Mouse (Mus musculus): ENCODE results near the gene Scyl3.

The Scyl3 gene

DNA sequence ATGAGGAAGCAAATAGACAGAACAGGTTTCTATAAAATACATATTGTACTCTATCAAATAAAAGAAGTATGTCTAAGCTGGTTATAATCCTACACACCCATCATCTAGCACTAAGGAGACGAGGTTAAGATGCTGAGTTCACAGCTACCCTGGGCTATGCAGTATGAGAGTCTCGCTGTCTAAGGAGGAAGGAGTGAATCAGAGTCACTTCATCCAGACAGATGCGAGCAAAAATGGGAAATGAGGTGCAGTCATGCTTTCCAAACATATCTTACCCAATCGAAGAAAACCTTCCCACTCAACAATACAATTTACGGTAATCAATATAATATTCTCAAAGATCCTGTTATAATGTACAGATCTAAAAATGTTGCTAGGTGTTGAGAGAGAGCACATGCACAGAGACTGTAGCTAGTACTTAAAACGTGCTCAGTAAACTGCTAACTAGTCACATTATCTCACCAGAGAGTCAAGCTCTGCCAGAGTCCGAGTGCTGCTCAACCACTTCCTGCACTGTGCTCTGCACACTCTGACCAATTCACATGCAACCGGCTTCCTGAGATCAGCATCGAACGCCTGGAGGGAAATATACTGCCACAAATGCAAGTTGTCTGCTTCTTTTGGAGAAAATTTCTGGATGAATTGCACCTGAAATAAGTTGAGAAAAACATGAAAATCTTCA, 35.2 kb downstream of the Scyl3 start:
- no peak for DNase-seq

DNA sequence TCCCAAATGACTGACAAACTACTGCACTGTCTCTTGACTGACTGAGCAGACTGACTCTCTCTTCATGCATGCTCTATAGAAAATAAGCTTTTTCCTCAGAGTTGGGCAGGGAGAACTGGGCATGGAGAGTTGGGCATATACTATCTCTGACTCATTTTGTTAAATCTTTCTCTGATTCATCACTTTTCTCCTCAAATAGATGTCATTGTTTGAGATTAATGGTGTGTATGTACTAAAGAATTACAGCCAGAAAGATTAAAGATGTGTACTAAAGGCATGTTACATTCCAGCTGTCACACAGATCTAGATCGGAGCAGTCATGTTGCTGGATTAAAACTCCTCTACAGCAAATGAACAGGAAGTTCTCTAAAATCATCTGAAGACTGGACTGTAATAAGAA, 45.6 kb downstream of the Scyl3 start:
- no peak for DNase-seq

DNA sequence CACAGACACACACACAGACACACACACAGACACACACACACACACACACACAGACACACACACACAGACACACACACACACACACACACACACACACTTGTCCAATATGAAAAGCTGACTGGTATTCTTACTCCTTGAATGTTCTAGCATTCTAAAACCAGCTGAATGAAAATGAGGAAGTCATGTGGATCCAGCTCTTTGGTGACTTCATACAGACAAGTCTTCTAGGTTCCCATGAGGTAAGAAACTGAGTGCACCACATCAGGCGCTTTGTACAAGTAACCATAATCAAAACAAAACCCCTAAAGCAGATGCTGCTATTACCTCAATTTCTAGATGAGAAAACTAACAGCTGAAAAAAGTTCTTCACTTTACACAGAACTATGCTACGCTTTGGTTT, 46.2 kb downstream of the Scyl3 start:
- DNase-seq, result no peak

DNA sequence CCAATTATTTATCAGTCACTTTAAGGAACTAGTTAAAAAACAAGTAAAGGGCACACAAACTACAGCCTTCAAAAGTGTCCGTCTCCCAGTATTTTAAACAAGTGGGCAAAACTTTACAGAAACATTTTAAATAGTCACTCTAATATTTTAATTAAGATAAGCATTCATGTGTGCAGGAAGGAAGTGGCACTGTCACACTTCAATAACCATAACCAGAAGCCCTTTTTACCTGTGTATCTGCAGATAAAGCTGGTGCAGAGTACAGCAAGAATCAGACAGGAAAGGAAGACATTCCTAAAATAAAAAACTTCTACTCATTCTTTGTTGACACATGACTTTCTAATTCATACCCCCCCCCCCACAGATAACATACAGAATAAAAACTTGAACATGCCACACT, 47.6 kb downstream of the Scyl3 start:
- DNase-seq, result no peak

DNA sequence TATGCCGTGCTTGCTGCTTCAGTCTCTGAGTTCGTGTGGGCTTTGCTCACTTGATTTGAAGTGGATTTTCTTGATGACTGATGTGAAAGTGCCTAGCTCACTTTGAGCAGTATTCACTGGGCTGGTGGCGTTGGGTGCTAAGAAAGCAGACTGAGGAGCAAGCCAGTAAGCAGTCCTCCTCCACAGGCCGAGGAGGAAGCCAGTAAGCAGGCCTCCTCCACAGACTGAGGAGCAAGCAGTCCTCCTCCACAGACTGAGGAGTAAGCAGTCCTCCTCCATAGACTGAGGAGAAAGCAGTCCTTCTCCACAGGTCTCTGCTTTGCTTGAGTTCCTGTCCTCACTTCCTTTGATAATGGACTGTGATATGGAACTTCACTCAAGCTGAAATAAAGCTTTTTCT, 63.5 kb downstream of the Scyl3 start:
- DNase-seq, result no peak

DNA sequence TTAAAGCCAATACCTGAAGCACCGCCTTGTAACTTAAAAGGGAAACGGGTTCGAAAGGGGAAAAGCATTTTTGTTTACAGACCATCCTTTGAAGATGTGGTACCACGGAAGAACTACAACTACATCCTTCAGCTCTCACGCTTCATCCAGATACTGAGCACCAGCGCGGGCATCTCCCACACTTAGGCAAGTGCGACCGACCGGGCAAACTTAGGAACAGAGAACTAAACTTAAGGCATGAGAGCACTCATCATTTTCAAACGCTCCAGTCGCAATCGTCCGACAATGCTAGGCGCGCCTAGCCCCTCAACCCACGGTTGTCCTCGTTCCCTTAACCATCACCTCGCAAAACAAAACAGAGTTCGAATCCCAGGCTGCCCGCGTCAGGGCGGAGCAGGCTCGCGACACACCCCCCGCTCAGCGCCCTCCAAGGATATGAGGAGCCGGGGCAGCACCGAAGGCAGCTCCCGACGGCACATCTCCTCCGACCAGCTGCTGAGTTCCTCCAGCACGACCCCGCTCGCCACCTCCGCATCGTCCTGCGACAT, 65.3 kb downstream of the Scyl3 start:
- no peak for DNase-seq

DNA sequence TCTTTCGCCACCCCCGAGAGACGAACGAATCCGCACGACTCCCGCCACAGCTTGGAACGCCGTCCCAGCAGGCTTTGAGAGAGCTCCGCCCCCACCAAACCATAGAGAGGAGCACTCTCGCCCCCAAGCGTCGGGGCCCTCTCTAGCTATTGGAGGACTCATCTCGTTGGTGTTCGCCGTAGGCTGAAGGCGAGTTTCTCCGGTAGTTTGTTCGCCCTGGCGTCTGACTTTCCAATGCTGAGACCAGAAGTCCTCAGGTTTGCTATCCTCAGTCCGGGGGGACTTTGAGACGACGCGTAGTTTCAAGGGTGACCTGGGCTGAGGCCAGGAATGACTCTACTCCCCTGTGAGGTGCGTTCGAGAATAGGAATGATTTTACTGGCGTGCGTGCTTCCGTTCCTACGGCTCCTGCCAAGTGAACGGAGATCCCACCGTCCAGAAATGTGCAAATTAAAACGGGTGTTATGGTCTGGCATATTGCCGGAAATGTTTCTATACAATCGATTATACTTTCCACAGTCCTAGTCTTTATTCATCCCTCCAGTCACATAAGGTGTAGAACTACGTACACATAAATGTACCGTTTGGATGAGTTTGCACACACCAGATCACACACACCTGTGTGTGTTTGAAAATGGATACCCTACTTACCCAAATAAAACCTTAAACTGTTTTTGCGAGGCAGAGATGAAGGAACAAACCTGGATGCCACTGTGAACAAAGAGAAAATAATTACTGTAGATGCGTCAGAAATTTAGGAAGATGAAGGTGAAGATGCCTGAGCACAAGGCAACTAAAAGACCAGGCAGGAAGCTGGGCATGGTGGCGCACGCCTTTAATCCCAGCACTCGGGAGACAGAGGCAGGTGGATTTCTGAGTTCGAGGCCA, 66.1 kb downstream of the Scyl3 start, which contains the start of the genes BC055324 and Mettl18:
Gene BC055324, minus strand, starts transcription at position 76 of the 888 bp plus-strand sequence.
Gene Mettl18, plus strand, starts transcription at position 169 of the 888 bp plus-strand sequence.
- peak; percentile 85 for DNase-seq

DNA sequence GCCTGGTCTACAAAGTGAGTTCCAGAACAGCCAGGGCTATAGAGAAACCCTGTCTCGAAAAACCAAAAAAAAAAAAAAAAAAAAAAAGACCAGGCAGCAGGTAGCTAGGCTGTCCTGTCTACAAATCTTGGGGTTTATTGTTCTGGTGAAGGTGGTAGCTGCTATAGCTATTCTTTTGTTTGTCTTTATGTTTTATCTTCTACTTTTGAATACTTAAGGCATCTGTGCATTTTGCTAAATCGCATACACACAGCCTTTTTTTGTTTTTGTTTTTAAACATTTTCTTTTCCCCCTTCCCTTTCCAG, 66.7 kb downstream of the Scyl3 start:
- no peak for DNase-seq

DNA sequence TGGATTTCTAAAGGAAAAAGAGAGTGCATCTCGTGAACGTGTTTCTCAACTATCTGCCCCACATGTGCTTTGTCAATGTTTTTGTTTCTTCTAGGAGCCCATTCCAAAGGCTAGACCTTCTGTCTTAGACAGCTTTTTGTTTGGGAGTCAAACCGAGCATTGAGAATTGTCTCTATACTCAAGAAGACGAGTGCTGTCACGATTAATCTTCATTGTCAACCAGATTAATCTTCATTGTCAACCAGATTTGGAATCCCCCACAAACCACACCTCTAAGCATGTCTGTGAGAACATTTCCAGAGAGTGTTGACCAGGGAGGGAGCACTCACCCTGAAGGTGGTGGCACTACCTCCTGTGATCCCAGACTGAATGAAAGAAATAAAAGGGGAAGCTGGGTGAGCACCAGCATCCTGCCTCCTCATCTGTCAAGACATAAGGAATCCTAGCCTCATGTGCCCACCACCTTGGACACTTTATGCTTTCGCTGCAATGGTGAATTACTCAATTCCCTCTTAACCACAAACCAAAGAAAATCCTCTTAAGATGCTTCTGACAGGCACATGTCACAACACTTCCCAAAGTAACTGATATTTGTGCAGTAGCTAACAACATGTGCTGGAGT, 73.0 kb downstream of the Scyl3 start:
- DNase-seq, result no peak

DNA sequence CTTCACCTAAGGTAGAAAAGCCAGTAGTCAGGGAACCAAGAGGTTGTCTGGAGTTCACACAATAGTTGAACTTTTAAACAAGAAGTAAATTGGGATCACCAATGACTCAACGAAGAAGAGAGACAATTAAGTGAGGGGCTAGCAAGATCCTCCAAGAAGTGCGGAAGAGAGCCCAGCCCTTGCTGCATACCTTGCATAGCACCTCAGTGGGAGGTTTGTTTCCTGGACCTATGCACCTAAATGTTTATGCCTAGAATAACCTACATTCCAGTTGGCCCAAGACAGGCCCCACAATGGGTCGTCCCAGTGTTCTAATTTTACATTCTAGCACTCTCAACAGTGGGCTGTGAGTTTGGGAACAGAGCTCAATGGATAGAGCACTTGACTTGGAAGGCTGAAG, 75.4 kb downstream of the Scyl3 start:
- DNase-seq, result no peak
